Mouse (Mus musculus) brain, embryonic 14.5 days (tissue): ENCODE measurements around the gene B3gnt8.

Experiments
- CTCF ChIP-seq: fragments of 200-500 bp; IDR thresholded peaks from 2 replicates; pipeline ENCODE4 v1.5.1; 2012; ENCODE audit warnings: inconsistent platforms, mild to moderate bottlenecking, moderate library complexity, borderline replicate concordance; ENCODE audit not compliant: insufficient read depth, insufficient read length; ENCODE audit errors: extremely low read depth
- POLR2A ChIP-seq: fragments of 200-500 bp; IDR thresholded peaks from 2 replicates; pipeline ENCODE4 v1.6.1; 2012; ENCODE audit warnings: mild to moderate bottlenecking, inconsistent platforms, borderline replicate concordance; ENCODE audit not compliant: poor library complexity, insufficient read depth, insufficient read length, severe bottlenecking; ENCODE audit errors: extremely low read depth

DNA sequence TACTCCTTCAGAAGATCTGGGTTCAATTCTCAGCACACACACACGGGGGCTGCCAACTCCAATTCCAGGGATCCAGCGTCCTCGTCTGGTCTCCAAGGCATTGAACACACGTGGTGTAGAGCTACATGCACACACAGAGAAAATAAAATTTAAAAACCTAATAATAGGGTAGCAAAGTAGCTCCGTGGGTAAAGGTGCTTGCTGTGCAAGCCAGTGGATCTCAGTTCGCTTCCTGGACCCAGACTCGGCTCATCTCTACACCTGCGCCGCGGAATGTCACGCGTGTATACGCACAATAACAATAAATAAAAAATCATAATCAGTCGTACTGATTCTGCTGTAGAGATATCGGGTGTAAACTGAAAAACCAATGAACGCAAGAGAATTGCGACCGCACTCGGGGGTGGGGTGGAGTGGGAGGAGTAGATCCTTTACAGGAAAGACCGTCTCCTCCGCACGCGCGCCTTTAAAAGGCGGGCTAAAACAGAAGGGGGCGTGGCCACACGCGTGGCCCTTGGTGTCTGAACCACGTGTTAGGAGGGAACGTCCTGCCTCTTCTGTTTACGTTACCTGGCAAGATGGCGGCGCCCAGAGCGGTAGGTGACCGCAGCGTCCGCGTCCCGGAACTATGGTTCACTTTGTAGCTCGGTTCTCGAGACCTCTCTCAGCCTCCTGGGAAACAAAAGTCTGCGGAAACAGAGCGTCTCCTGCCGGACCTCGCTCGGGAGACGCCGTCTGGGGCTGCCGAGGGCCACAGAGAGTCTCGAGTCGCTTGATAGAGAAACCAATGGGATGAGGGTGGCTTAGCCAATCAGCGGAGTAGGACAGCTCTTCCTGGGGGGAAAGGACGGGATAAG is 7.4 kb upstream of the B3gnt8 start, which contains the start of gene Dmac2:
- TF ChIP-seq CTCF = no peak
- 0 out of 2 replicates have a peak, but pooled peaks have one; percentile 13 for TF ChIP-seq POLR2A
